Mouse (Mus musculus) heart, adult 18-20 months (tissue): ENCODE data around the gene Nlk. TPM values are rescaled to one million over a fixed set of nuclear protein-coding genes. Genes with fewer than 3 reads are reported as not detected.
"Not testable (repeated sequence)": the region's sequence is repeated elsewhere in the genome, so short reads cannot be mapped to it uniquely, and the experiment has no call there.

Source experiments
- DNase-seq, 2 experiments: peaks; one replicate each; pipeline ENCODE4 v3.0.0; 2021 to 2022; ENCODE audit warnings: mixed read lengths in 1 of 2
- total RNA-seq, 2 experiments: library from RNA; stranded (reverse); gene quantifications; 2 replicates each; pipeline ENCODE4 v1.2.3; 2021

Nlk gene
- total RNA-seq, 2 experiments from 2014 or later, result 13.1 to 13.2 TPM

DNA sequence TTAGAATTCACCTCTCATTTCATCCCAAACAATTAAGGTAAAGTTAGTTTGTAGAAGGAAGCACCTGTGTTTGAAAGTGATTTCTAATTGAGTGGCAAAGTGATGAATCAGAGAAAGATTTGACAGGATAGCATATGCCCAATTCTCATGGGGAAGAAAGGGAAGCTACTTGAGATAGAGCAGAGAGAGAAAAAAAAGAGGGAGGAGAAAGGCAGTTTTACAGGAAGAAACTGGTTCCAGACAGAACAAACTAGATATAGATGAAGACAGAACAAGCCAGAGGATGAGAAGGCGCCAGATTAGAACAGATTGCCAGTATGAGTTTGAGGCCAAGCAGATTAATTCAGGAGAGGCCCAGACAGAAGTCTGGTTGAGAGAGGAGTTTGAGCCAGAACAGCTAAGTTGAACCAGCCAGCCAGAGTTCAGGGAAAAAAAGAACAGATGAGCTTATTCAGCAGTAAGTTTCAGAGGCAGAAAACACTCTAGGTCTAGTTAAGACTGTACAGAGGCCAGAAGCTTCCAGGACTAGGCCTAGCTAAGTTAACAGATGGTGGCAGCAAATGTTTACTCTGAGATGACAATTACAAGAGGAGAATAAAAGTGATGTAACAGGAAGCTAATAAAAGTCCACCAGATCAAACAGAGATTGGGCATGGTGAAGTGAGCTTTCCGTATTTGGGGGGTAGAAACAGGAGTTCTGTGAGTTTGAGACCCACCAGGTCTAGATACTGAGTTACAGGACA lies 149.3 kb downstream of the Nlk start:
- no peak for DNase-seq

DNA sequence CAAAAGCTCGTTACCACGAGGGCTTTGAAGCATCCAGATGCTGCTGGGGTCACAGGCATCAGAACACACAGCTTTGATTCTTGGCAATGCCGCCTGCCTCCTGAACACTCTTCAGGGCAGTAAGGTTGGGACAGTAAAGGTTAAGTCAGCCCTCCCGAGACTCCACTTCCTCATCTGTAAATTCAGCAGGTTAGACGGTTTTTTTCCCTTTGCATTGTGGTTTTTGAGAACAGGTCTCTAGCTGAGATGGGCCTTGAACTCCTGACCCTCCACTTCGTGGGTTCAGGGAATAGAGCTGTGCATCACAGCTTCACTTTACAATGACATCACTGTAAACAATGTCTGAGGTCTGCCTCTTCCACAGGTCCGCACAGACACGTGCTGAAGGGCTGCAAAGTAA lies 152.0 kb downstream of the Nlk start:
- DNase-seq, result no peak

DNA sequence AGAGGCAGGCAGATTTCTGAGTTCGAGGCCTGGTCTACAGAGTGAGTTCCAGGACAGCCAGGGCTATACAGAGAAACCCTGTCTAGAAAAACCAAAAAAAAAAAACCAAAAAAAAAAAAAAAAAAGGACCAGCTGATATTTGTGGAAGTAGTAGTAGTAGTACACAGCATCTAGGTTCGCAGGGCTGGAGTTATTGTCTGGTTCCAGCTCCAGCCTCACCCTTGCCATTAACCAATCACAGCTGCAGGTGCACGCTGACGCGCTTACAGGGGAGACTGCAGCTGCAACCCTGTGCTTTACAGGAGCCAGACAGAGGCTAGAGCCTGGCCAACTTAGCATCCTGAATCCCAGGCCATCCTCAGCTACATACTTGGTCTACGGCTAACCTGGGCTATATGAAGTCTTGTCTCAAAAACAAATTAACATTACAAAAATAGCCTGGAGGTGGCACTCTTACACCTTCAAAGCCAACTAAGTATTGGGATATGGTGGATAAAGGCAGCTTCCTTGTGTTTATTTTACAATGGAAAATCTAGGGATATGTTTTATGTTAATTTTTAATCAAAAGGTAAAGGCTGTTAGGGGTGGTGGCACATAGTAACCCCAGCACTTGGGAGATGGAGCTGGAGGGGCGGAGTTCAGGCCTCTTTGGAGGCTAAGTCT lies 152.6 kb downstream of the Nlk start:
- no peak for DNase-seq

GRCm38 (mm10) chr11:78540358-78540757 lies 156.8 kb downstream of the Nlk start:
- DNase-seq, result no peak

DNA sequence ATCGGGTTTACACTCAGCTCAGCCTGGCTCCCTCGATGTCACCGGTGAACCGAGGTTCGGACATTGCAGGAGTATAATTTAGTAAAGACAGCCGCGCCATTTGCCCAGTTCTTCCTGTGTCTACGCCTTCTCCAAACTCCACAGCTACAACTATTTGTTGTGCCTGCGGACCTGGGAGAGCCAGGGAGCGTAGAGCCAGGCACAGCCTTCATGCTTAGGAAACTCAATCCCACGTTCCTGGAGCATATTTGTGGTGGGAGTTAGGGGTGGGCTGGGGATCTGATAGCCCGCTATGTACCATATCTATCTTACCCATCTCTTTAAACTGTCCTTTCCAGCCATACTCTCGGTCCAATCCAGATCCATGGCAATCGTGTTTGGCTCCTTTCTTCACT lies 160.5 kb downstream of the Nlk start:
- no peak for DNase-seq

DNA sequence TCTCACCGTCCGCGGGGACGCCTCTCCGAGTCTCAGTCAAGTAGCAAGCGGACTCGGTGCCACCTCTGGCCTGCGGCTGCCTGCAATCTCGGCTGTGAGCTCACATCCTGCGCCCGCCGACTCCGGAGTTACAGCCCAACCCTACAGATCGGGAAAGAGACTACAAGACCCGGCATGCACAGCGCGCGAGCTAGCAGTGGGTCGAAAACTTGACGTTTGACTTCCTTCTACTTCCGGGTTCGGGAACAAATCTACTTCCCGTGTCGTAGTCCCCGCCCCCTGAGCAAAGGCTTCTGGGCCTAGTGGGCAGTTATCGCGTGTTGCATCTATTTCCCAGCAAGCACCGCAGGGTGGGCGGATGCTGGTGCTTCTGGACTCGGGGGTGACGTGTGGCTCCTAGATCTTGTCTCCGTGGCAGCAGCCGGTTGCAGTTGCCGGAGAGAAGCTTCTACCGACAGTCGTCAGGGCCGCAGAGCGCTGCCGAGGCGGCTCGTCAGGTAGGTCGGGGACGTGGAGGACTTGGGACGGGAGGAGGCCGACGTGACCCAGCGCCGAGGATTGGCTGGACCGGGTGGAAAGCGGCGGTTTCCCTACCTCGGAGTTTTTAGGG lies 161.0 kb downstream of the Nlk start, which contains the start of the genes Tnfaip1 and Ift20:
TSS of gene Tnfaip1 (minus strand) at position 253 of the 610 bp plus-strand sequence.
TSS of gene Ift20 (plus strand) at position 282 of the 610 bp plus-strand sequence.
- peak; percentile 98 to 99 for DNase-seq

GRCm38 (mm10) chr11:78535376-78536079 lies 161.6 kb downstream of the Nlk start:
- DNase-seq, result peak; percentile 67 to 81

DNA sequence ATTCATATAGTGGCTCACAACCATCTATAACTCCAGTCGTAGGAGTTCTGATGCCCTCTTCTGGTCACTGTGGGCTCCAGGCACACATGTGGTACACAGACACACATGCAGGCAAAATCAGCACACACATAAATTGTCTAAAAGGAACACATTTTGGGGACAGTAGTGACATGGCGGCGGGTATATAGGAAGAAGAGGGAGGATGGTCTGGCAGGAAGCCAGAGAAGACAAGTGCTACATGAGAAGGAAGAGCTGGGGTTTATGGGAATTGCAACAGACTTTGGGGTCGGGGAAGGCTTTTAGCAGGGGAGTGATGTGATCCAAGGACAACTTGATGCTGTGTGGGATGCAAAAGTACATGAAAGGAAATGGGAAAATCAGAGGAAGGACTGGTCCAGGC lies 162.7 kb downstream of the Nlk start:
- no peak for DNase-seq

GRCm38 (mm10) chr11:78531515-78531914 lies 165.7 kb downstream of the Nlk start:
- DNase-seq, result not testable (repeated sequence)

GRCm38 (mm10) chr11:78531046-78531445 lies 166.1 kb downstream of the Nlk start:
- peak; percentile 78 to 87 for DNase-seq

GRCm38 (mm10) chr11:78530001-78530400 lies 167.2 kb downstream of the Nlk start:
- no peak for DNase-seq

DNA sequence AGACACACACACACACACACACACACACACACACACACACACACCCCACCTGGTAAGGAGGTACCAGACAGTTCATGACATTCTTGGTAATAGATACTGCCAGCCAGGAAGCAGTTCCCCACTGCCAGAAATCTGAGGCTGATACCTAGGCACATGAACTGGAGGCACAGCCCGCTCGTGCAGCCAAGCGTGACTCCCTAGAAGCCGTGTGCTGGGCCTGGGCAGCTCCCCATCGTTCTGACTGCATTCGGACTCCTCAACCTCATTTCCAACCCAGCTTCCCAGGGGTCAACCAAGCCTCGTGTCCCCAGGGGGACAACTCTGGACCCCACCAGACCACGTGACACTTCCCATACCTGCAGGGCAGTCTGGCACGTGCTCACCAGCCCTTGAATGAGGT lies 168.5 kb downstream of the Nlk start:
- no peak for DNase-seq

DNA sequence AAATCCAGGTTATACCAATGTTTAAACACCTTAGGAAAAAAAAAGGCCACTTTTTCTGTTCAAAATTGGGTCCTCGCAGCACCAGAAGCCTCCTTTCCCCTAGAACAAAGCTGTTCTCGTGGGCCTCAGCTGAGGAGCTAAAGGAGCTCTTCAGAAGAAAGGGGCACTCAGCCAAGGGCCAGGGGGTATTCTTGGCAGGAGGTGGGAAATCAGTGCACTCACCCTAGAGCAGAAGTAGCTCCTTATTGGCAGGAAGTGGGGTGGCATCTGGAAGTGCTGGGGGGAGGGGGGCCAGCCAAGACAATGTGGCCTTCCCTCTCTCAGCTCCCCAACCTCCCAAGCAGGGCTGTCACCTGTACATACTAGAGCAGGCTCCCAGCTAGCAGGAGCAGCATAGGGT lies 172.3 kb downstream of the Nlk start:
- DNase-seq, result no peak

GRCm38 (mm10) chr11:78523241-78523955 lies 173.8 kb downstream of the Nlk start:
- peak in 1 of 2 experiments; percentile 33 for DNase-seq

GRCm38 (mm10) chr11:78522481-78522997 lies 174.6 kb downstream of the Nlk start:
- peak; percentile 58 to 61 for DNase-seq

DNA sequence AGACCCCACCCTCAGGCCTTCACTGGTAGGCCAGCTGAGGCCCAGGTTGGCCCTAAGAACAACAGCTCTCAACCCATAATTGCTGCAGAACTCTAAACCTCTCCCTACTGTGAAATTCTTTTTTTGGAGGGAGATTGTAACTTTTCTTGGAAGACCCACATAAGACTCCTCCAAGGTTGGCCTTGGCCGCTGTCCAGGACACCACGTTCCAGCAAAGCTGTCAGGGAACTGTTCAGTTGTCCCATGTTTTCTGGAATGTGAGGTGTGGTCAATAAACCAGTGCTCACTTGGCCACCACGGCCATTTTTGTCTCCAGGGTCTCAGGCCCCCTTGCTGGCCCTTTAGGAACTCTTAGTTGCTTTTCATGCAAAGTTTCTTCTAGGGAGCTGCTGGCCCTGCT lies 175.3 kb downstream of the Nlk start:
- peak in 1 of 2 experiments; percentile 35 for DNase-seq

DNA sequence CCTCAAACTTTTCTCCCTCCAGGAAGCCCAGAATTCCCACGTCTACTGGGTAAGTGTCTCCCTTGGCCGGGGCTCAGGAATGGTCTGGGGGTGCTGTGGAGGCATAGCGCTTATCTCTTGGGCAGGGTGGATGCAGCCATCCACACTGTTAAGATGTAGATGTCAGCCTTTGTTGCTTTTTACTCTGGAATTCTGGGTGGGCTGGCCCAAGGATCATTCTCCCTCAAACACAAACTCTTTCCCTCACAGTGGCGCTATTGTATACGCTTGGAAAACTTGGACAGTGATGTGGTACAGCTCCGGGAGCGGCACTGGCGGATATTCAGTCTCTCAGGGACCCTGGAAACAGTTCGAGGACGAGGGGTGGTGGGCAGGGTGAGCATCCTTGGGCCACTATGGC lies 178.2 kb downstream of the Nlk start:
- DNase-seq, result no peak
